Mouse (Mus musculus): ENCODE measurements around the gene Tcam1.

Tcam1 gene

DNA sequence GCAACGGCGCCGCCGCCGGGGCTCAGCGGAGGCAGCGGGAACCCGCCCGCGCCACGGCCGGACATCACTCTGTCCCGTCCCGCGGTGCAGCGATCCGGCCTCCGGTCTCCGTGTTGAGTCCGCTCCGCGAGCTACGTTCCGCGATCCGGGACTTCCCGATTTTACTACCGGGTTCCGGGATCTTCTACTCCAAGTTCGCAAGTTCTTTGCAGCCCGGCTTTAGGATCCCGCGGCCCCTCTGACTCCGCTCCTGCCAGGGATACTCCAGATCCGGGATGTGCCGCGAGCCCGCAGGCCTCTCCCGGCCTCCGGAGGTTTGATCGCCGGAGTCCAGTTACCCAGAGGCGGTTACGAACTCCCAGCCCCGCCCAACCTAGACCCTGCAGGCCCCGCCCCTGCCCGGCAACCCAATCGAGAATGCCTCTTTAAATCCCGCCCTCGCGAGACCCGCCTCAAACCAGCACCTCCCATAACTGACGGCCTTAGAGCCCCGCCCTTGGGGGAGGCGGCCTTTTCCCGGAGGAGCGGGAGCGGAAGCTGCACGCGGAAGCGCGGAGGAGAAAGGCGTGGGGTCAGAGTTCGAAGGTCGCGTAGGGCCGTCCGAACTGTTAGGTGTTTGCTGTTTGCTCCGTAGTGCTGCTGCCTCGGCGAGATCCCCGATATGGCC, 3.7 kb upstream of the Tcam1 start, which contains the start of gene Smarcd2:
Smarcd2 (minus strand) TSS at position 329 of the 667 bp plus-strand sequence.
- in situ Hi-C loops (cut with MboI, MseI): loop anchor here (10.0 kb wide), 1 partner anchor 1818 kb away; no protein-coding TSS in a partner anchor

DNA sequence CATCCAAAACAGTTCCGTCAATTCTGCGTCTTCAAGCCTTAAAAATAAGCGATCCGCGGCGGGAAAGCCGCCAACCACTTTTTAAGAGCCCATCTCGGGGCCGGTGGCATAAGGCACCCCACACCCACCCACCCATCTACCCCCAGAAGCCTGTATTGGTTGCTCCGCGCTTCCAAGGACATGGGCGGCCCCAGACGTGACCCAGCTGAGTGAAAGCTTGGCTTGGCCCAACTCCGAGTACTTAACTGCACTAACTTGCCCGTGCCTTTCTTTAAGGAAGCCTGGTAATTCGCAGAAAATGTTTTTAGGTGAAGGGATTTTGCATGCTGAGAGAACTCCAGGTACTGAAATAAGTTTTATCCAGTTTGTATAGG, 3.2 kb upstream of the Tcam1 start:
- in situ Hi-C loops (cut with MboI, MseI): loop anchor here (10.0 kb wide), 1 partner anchor 1818 kb away; no protein-coding TSS in a partner anchor

- in situ Hi-C loops (cut with MboI, MseI): loop anchor here (10.0 kb wide), 1 partner anchor 1819 kb away; no protein-coding TSS in a partner anchor
These were observed 2.7 kb upstream of the Tcam1 start for GRCm38 (mm10) chr11:106273811-106274210.

DNA sequence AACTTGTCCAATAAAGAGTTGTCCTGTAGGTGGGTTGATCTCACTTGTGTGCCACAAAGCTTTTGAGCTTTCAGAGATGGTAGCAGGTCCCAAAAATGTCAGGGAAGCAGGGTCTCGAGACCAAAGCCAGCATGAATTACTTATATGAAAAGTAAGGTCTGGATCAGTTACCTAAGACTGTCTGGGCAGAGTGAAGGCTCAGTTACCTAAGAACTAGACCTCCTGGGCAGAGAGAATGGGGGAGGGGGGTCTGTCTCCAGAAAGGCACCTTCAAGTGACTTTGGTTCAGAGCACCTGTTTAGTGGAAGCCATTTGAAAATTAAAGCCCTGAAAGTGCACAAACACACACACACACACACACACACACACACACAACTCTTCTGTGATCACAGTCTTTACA, 2.1 kb upstream of the Tcam1 start:
- in situ Hi-C loops (cut with MboI, MseI): loop anchor here (10.0 kb wide), 1 partner anchor 1820 kb away; no protein-coding TSS in a partner anchor

DNA sequence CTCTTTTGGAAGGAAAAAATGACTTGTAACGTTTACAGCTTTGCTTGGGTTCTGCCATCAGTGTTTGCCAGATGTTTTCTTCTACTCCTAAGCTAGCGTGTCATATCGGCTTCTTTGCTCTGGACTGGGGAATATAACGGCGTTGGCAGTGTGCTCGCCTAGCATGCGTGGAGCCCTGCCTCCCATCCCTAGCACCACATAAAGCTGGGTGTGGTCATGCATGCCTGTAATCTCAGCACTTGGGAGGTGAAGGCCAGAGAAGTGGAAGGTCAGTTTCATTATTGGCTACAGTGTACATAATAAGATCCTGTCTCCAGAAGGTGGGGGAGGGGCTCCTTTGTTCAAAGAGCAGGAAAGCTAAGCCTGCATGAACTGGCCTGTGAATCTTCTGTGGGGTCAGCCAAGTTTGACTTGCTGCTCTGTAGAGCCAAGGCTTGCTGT, 1.5 kb upstream of the Tcam1 start:
- in situ Hi-C loops (cut with MboI, MseI): loop anchor here (10.0 kb wide), 1 partner anchor 1820 kb away; no protein-coding TSS in a partner anchor

- in situ Hi-C loops (cut with MboI, MseI): no loop called here
These were observed 6.0 kb downstream of the Tcam1 start for GRCm38 (mm10) chr11:106282452-106282851.

- in situ Hi-C loops (cut with MboI, MseI): no loop called here
These were observed 6.9 kb downstream of the Tcam1 start for GRCm38 (mm10) chr11:106283371-106283770.

DNA sequence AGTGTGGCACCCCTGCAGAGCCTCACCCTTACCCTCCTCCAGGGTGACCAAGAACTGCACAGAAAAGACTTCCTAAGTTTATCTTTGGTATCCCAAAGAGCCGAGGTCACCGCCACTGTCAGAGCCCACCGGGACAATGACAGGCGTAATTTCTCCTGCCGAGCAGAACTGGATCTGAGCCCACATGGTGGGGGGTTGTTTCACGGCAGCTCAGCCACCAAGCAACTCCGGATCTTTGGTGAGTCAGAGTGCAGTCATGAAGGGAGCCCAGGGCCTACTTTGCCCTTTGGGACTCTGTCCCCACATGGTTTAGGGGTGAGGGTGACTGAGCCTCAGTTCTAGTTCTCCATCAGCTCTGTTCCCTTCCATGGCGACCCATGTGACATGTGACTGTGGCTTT, 7.7 kb downstream of the Tcam1 start:
- in situ Hi-C loops (cut with MboI, MseI): no loop called here

DNA sequence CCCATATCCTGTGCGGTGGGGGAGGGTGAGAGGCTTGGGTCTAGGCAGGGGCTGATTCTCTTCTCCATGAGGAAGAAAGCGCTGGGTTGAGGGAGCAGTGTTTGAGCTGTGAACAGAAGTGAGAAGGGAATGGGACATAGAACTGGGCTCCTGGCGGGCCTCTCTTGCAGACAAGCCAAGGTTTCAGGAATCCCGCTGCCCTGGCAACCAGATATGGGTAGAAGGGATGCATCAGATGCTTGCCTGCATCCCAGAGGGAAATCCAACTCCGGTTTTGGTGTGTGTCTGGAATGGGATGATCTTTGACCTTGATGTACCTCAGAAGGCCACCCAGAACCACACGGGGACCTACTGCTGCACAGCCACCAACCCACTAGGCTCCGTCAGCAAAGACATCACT, 9.7 kb downstream of the Tcam1 start:
- in situ Hi-C loops (cut with MboI, MseI): no loop called here

- in situ Hi-C loops (cut with MboI, MseI): no loop called here
These were observed 10.5 kb downstream of the Tcam1 start for GRCm38 (mm10) chr11:106286987-106287386.

DNA sequence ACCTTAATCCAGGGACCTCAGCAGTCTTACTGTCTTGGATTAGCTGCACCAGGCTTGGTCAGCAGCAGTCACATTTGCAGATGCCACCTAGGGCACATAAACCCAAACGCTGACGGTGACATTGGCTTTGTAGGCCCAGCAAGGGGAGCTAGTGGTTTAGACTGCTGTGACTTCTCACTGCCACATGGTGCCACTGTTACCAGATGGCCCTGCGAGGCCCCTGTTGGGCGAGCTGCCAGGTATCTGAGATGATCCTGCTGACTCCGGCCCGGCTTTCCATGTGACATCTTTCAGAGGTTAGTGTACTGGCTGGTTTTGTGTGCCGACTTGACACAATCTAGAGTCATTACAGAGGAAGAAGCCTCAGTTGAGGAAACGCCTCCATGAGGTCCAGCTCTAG, 12.9 kb downstream of the Tcam1 start:
- in situ Hi-C loops (cut with MboI, MseI): no loop called here

DNA sequence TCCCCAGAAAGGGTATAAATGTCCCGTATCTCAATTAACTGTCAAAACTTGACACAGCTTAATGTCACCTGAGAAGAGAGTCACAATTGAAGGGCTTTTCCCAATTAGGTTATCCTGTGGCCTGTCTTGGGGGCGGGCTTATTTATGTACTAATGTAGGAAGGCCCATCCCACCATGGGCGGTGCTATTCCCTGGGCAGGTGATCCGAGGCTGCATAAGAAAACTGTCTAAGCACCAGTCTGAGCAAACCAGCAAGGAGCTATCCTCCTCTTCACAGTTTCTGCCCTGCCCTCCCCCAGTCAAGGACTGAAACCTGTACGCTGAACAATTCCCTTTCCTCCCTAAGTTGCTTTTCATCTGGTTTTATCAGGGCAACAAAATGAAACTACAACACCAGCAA, 13.9 kb downstream of the Tcam1 start:
- in situ Hi-C loops (cut with MboI, MseI): no loop called here

- in situ Hi-C loops (cut with MboI, MseI): no loop called here
These were observed 15.4 kb downstream of the Tcam1 start for GRCm38 (mm10) chr11:106291861-106292260.

DNA sequence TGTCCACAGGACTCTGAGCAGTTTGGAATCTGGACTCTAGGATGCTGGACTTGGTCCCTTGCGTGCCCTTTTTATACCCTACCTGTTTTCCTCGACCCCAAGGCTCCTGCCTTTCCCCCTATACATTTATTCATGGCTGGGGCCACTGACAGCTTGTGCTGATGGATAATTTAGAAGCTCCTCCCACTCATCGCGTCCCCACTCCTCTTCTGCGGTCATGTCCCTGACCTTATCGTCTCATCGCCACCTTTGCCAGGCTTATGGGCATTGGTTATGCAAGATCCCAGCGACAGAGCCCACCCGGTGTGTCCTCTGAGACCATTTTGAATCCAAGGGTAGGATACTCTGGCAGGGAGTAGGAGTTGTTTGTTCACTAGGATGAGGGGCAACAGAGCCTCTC, 25.3 kb downstream of the Tcam1 start, which contains the start of gene Gh:
Gh (minus strand) TSS at position 101 of the 400 bp plus-strand sequence.
- in situ Hi-C loops (cut with MboI, MseI): no loop called here

DNA sequence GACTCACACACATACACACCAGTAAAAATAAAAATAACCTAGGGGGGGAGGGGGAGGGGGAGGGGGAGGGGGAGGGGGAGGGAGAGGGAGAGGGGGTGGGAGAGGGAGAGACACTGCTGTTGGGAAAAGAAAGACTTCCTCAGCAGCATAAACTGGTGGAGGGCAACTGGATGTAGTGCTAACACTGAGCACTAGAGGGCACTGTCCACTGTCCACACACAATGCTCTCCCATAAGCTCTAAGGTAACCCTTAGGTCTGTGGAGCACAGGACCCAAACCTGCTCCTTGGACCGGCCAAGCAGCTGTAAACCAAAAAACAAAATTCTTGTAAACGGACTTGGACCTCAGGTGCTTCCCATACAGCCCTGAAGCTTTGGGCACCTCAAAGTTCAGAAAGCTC, 26.2 kb downstream of the Tcam1 start:
- in situ Hi-C loops (cut with MboI, MseI): no loop called here

- in situ Hi-C loops (cut with MboI, MseI): no loop called here
These were observed 29.0 kb downstream of the Tcam1 start for GRCm38 (mm10) chr11:106305348-106306064.

GRCm38 (mm10) chr11:106306065-106306385, 29.6 kb downstream of the Tcam1 start:
- in situ Hi-C loops (cut with MboI, MseI): no loop called here

DNA sequence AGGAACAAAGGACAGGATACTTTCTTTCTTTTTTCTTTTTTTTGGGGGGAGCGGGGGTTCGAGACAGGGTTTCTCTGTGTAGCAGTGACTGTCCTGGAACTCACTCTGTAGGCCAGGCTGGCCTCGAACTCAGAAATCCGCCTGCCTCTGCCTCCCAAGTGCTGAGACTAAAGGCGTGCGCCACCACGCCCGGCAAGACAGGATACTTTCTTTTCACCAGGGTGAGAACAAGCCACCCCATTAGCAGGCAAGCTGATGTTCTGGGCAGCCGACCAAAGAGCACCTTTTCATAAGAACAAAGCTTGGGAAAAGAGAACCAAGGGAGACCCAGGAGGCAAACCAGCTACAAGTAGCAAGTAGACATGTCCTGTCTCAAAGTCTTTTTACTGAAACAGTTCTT, 30.3 kb downstream of the Tcam1 start:
- in situ Hi-C loops (cut with MboI, MseI): no loop called here

GRCm38 (mm10) chr11:106307432-106307831, 31.0 kb downstream of the Tcam1 start:
- in situ Hi-C loops (cut with MboI, MseI): no loop called here

GRCm38 (mm10) chr11:106308162-106308561, 31.7 kb downstream of the Tcam1 start:
- in situ Hi-C loops (cut with MboI, MseI): no loop called here

DNA sequence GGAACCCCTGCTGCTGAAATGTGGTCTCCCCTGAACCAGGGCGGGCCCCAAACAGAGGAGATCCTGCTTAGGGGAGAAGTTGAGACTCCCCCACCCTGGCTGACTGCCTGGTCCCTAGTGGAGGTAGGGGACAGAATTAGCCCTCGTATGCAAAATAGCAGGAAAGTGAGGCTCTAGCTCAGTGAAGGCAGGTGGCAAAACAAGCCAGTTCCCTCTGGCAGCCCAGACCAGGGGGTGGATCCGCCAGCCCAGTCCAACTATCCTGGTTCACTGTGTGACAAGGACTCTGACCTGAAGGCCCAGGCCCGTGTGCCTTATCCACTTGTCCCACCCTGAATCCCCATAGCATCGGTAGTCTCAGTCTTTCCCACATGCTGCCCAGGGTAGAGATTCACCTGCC, 33.7 kb downstream of the Tcam1 start:
- in situ Hi-C loops (cut with MboI, MseI): no loop called here

- in situ Hi-C loops (cut with MboI, MseI): no loop called here
These were observed 37.1 kb downstream of the Tcam1 start for GRCm38 (mm10) chr11:106313533-106313932.

DNA sequence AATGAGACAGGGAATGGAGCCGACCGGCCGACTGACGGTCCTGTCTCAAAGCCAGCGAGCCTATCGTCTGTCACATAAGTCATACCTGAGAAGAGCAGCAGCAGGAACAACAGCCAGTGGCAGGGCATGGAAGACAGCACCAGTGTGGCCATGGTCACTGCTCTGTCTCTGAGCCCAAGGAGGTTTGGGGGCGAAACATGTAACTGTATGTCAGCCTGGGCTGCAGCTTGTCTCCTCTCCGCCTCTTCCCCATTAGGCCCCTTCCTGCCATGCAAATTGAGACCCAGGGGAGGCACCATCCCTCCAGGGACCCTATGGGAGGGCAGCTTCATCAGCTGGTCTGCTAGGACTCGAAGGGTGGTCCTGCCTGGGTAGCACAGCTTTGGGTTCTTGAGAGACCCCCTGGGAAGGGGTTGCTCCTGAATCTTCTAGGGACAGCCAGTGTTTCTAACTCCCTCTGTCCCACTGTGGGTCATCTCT, 37.9 kb downstream of the Tcam1 start, which contains the start of gene Cd79b:
Cd79b (minus strand) TSS at position 430 of the 480 bp plus-strand sequence.
- in situ Hi-C loops (cut with MboI, MseI): no loop called here
